Mouse (Mus musculus): ENCODE measurements around the gene Gpa33. TPM values are rescaled to one million over a fixed set of nuclear protein-coding genes. Genes with fewer than 3 reads are reported as not detected.

Gpa33 gene
- polyA plus RNA-seq, 1 experiment = not detected

DNA sequence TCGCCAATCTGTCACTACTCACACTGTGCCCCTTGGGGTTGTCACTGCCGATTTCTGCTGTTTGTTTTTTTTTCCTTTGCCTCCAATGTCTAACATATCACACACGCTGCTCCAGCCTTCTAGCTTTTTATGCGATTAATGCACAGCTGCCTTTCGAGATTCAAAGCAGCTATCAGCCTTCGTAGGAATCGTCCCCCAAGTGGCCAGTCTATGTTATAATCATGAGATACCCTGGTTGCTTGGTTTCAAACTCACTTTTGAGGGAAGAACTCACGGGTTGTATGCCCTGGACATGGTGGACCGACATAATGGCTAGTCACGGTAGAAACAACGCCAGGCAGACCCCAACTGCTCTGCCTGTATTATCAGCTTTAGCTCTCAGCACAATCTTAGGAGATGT lies 21.3 kb downstream of the Gpa33 start:
- TF ChIP-seq GATA1 (IDR thresholded peaks at IDR 0.05; ENCODE audit: low read length) = no peak

DNA sequence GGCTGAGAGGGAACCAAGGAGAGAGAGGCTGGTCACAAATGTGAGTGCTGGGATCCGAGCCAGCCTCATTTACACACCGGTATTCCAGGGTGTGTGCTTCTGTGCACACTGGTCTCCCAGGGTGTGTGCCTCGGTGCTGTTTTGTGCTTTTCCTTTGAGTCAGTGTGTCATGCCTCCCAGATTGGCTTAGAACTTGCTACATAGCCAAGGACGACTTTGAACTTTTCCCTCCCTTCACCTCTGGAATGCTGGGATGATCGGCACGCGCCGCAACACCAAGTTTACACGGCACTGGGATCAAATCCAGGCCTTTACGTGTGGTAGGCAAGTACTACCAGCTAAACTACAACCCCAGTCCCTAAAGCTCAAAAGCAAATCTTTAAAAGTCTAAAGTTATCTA lies 22.0 kb downstream of the Gpa33 start:
- no peak for TF ChIP-seq GATA1 (IDR thresholded peaks at IDR 0.05; ENCODE audit: low read length)

GRCm38 (mm10) chr1:166153351-166154120 lies 23.5 kb downstream of the Gpa33 start:
- TF ChIP-seq GATA1 (IDR thresholded peaks at IDR 0.05; ENCODE audit: low read length) = no peak

- TF ChIP-seq GATA1 (IDR thresholded peaks at IDR 0.05; ENCODE audit: low read length) = no peak
Observed at GRCm38 (mm10) chr1:166154162-166155112, 24.4 kb downstream of the Gpa33 start.

DNA sequence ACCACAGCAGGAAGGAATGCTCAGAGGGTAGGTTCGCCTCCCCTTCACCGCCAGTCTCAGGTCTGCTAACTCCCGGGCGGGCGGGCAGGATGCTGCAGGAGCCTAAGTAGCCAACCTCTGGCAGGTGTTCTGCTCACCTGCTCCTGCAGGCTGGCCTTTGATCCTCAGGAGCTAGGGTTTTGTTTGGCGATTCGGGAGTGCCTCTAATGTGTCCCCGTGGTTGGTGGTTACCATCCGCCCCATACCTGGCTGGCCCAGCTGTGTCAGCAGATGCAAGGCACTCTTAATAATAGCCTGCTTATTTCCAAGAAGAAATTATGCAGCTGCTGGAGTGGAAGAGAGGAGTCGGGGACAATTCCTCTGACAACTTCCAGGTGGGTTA lies 25.1 kb downstream of the Gpa33 start:
- no peak for TF ChIP-seq GATA1 (IDR thresholded peaks at IDR 0.05; ENCODE audit: low read length)

DNA sequence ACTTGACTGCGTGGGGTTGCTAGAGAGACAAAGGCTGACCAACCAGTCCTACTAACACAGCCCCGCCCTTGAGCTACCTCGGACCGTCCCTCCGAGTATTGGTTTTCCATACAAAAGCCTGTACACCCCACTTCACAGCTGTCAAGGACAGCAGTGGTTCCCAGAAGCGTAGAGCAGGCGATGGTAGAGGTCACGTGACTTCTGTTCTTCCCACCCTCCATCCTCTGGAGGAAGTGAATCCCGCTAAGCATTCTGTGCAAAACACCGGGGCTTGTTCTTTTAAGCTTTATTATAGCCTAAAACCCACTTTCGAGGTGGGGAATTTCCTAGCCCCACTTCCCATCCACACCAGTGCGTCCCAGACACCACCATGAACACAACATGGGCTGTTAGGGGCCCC lies 27.7 kb downstream of the Gpa33 start:
- no peak for TF ChIP-seq GATA1 (IDR thresholded peaks at IDR 0.05; ENCODE audit: low read length)

DNA sequence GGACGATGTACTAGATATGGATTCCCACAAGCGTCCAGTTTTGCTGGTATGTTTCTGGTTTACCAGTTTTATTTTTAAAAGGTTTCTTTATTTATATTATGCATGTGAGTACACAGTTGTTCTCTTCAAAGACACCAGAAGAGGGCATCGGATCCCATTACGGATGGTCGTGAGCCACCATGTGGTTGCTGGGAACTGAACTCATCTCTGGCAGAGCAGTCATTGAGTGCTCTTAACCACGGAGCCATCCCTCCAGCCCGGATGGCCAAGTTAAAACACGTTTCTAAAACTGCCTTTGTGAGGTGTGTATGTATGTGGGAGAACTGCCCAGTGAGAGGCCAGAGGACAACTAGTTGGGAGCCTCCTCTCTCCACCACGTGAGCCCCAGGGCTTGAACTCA lies 28.6 kb downstream of the Gpa33 start:
- no peak for TF ChIP-seq GATA1 (IDR thresholded peaks at IDR 0.05; ENCODE audit: low read length)

GRCm38 (mm10) chr1:166160111-166160510 lies 30.1 kb downstream of the Gpa33 start:
- no peak for TF ChIP-seq GATA1 (IDR thresholded peaks at IDR 0.05; ENCODE audit: low read length)

DNA sequence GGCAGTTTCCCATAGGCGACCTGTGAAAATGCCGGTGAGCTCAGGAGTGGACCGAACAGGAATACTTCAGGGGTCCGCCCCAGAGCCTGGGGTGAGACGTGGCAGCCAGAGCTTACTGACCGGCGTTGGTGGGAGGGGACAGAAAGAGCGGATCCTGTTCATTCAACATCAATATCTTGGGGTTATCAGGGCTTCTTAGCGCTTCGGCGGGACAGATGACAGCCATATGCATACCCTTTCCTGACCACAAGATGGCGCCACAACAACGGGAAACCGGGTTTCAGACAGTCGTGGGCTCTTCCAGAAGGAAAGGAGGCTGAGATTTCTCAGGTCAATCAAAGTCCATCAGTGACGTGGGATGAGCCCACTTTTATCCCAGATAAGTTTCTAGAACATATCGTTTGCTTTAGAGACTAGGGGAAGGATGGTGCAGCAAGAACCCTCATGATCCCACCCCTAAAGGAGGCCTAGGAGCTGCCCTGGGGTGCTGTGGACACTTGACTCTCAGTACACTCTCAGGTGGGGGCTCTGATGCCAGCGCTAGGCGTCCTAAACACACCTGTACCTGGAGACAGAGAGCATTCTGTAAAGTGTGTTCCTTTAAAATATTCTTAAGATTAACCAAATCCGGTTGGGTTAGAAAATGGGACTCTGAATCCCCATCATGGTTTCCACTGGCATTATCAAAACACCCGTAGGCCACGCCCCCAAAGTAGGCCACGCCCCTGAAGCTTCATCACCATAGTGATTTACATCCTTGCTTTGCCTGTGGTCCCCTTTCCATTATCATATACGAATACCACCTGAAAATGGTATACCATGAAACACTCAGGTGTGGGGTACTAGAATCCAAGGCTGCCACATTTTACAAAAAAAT lies 30.8 kb downstream of the Gpa33 start:
- TF ChIP-seq GATA1 (IDR thresholded peaks at IDR 0.05; ENCODE audit: low read length) = no peak

GRCm38 (mm10) chr1:166164580-166164979 lies 34.5 kb downstream of the Gpa33 start:
- TF ChIP-seq GATA1 (IDR thresholded peaks at IDR 0.05; ENCODE audit: low read length) = no peak

DNA sequence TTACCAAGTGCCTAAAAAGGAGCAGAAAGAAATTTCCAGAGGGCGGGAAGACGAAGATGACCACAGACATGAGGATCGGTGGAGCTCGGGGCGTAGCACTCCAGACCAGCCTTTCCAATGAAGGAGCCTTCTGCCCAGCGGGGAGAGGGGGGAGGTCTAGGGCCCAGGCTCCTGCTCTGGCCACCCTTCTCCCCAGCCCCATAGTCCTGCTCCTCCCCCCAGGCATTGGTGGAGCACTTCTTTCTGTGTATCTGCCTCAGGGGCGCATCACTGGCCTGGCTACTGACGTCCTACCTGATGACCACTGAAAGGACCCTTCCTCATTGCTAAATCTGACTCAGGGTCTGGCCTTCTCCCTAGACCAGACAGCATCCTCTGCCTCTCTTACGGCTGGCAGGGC lies 35.1 kb downstream of the Gpa33 start:
- no peak for TF ChIP-seq GATA1 (IDR thresholded peaks at IDR 0.05; ENCODE audit: low read length)

DNA sequence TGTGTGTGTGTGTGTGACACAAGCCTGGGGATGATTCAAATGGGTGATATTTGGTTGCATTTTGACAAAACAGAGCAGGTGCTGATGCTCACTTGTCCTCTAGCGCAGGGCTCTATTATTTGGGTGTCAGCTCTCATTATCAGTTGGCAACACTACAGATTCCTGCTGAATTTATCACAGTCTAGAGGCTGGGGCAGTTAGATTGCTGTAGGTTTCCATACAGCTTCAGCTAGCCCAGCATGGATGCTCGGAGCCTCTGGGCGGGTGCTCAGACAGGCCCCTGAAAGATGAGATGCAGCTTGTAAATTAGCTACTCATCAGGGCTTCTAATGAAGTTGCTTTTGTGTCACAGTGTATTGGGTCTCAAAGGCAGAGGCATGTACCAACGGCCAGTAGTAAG lies 37.4 kb downstream of the Gpa33 start:
- no peak for TF ChIP-seq GATA1 (IDR thresholded peaks at IDR 0.05; ENCODE audit: low read length)

GRCm38 (mm10) chr1:166168017-166168416 lies 38.0 kb downstream of the Gpa33 start:
- no peak for TF ChIP-seq GATA1 (IDR thresholded peaks at IDR 0.05; ENCODE audit: low read length)

GRCm38 (mm10) chr1:166169713-166170112 lies 39.7 kb downstream of the Gpa33 start:
- no peak for TF ChIP-seq GATA1 (IDR thresholded peaks at IDR 0.05; ENCODE audit: low read length)

DNA sequence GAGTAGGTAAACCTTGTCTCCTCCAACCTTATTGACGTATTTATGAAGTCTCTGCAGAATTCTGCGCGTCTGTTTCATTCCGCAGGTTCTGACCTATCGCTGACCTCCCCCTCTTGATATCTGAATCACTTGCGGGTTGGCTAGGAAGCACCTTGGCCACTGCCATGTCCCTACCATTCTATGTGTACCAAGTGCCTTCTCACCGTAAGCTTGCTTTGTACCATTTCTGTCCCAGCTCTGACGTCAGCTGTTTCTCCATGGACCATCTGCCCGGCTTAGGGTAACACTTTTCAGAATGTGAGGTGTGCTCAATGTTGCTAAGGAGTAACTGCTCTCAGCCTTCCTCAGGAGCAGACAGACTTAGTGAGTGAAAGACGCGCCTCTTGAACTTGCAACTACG lies 40.8 kb downstream of the Gpa33 start:
- no peak for TF ChIP-seq GATA1 (IDR thresholded peaks at IDR 0.05; ENCODE audit: low read length)

DNA sequence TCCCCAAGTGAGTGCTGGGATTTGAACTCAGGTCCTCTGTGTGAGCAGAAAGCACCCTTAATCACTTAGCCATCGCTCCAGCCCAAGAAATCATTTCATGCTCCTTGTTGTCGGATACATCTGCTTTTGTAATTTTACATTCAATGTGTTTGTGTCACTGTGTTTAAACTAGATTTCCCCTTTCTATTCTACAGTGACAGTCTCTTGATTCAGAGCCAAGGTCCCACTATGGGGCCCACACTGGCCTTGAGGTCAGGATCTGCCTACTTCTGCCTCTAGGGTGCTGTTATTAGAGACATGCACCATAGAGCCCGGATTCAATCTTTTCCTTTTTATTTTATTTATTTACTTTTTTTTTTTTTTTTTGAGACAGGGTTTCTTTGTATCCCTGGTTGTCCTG lies 43.0 kb downstream of the Gpa33 start:
- no peak for TF ChIP-seq GATA1 (IDR thresholded peaks at IDR 0.05; ENCODE audit: low read length)
